Mouse (Mus musculus) kidney, postnatal 10 days (tissue): ENCODE results near the gene Ssty2.
"Not testable (repeated sequence)": the region's sequence is repeated elsewhere in the genome, so short reads cannot be mapped to it uniquely, and the experiment has no call there.

Source experiments
- DNase-seq: peaks from one replicate; pipeline ENCODE4 v3.0.0; 2021; ENCODE audit warnings: mixed read lengths

The Ssty2 gene

GRCm38 (mm10) chrY:67047972-67048371 is at the start of gene Ssty2:
TSS of gene Ssty2 (minus strand) at chrY:67048072.
- DNase-seq: not testable (repeated sequence)
